ENCODE assay signal across 7 mouse cellular contexts in the genomic region with DNA sequence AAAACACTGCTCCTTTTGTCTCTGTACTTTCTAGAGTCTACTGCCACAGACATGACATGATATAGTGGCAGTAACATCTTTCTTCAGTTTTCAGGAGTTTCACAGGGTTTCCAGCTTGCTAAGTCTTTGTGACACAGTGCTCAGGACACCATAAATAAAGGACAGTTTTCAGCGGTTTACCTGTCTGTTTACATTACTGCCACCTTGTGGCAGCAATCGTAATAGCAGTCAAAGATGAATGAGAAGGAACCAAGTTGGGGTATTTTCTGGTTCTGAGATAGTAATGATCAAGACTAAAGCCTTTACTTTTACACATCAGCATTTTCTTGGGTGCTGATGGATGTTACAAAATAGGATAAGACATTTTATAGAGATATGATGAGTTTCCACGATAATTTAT.
DNase-seq lines count a peak whose midpoint lies in the region; ATAC-seq and TF ChIP-seq lines count a peak whose summit lies in the region.

No protein-coding gene starts in this region.

- DNase-seq in midbrain, embryonic 10.5 days (ENCODE audit: low spot score), result peak; percentile 26
- peak; percentile 43 for DNase-seq in MEL-GATA-1-ER (ENCODE audit: extremely low read depth, low read depth)
- peak; percentile 61 for DNase-seq in brain, embryonic 14.5 days (ENCODE audit: low read depth)
- DNase-seq in frontal cortex, postnatal 36 days (ENCODE audit: low spot score in 2 of 2), result peak; percentile 8 to 48
- peak; percentile 25 to 52 for DNase-seq in left cerebral cortex, postnatal 25 days (ENCODE audit: low spot score in 2 of 2)
- DNase-seq in right cerebral cortex, postnatal 10 days (ENCODE audit: low spot score in 2 of 2), result peak; percentile 18 to 65

- no peaks in the 10 kb centered on the region for H3K4me1 ChIP-seq in midbrain, embryonic 10.5 days
- H3K4me1 ChIP-seq in midbrain, embryonic 16.5 days (ENCODE audit: control insufficient read depth, insufficient read depth, low read length), result no peaks in the 10 kb centered on the region

- no peak overlapping the region for H3K4me3 ChIP-seq in midbrain, embryonic 10.5 days
- H3K4me3 ChIP-seq in midbrain, embryonic 16.5 days (ENCODE audit: low read depth, low read length), result no peak overlapping the region

- intact Hi-C loops in left cerebral cortex, postnatal 25 days (cut with DNase I), result loop anchor here (2.0 kb wide), 1 partner anchor 720 kb away; the partner anchor contains the start of gene 2610002M06Rik

- ATAC-seq in midbrain, embryonic 16.5 days, result no peak

- 9% methylated on average over 3 of the region's 3 CpGs for WGBS in midbrain, embryonic 10.5 days
- 6% methylated on average over 3 of the region's 3 CpGs for WGBS in midbrain, embryonic 16.5 days

- peak; percentile 48; the same call in 1 of the 2 replicates for TF ChIP-seq CTCF in brain, embryonic 14.5 days (IDR thresholded peaks at IDR 0.05; ENCODE audit: borderline replicate concordance, extremely low read depth, insufficient read depth, insufficient read length)

- no peak overlapping the region for H3K27ac ChIP-seq in midbrain, embryonic 10.5 days (replicated peaks)
- no peak overlapping the region for H3K27ac ChIP-seq in midbrain, embryonic 16.5 days (ENCODE audit: low read length)

- TF ChIP-seq POLR2A in brain, embryonic 14.5 days (IDR thresholded peaks at IDR 0.05; ENCODE audit: borderline replicate concordance, extremely low read depth, insufficient read depth, insufficient read length, poor library complexity, severe bottlenecking), result no peak

- no peaks in the 10 kb centered on the region for H3K27me3 ChIP-seq in midbrain, embryonic 10.5 days (ENCODE audit: low read depth, poor library complexity, severe bottlenecking)
- H3K27me3 ChIP-seq in midbrain, embryonic 16.5 days (ENCODE audit: control insufficient read depth, insufficient read depth, low read depth, low read length), result no peaks in the 10 kb centered on the region

- no peaks in the 10 kb centered on the region for H3K36me3 ChIP-seq in midbrain, embryonic 10.5 days
- H3K36me3 ChIP-seq in midbrain, embryonic 16.5 days (ENCODE audit: control insufficient read depth, insufficient read depth, low read length), result no peaks in the 10 kb centered on the region

- no peak overlapping the region for H3K9ac ChIP-seq in midbrain, embryonic 16.5 days (ENCODE audit: low read depth, low read length)

- no peak overlapping the region for H3K4me2 ChIP-seq in midbrain, embryonic 16.5 days (ENCODE audit: low read length)

- H3K9me3 ChIP-seq in midbrain, embryonic 10.5 days (replicated peaks), result no peaks in the 10 kb centered on the region
- no peaks in the 10 kb centered on the region for H3K9me3 ChIP-seq in midbrain, embryonic 16.5 days (replicated peaks; ENCODE audit: control insufficient read depth, low read length, poor library complexity, severe bottlenecking)
